Mouse (Mus musculus): Measurements from ENCODE around the gene B3glct. TPM values are rescaled to one million over a fixed set of nuclear protein-coding genes. Genes with fewer than 3 reads are reported as not detected.

The B3glct gene
- total RNA-seq (2021) = 10 to 100 TPM; 19.7 to 24.4 TPM
- long read RNA-seq, full-length matches to known transcripts = 4 of 10 reads
- long read RNA-seq, partial matches to known transcripts = 1 of 10 reads
- long read RNA-seq, other reads (novel, unspliced or antisense) = 5 of 10 reads

DNA sequence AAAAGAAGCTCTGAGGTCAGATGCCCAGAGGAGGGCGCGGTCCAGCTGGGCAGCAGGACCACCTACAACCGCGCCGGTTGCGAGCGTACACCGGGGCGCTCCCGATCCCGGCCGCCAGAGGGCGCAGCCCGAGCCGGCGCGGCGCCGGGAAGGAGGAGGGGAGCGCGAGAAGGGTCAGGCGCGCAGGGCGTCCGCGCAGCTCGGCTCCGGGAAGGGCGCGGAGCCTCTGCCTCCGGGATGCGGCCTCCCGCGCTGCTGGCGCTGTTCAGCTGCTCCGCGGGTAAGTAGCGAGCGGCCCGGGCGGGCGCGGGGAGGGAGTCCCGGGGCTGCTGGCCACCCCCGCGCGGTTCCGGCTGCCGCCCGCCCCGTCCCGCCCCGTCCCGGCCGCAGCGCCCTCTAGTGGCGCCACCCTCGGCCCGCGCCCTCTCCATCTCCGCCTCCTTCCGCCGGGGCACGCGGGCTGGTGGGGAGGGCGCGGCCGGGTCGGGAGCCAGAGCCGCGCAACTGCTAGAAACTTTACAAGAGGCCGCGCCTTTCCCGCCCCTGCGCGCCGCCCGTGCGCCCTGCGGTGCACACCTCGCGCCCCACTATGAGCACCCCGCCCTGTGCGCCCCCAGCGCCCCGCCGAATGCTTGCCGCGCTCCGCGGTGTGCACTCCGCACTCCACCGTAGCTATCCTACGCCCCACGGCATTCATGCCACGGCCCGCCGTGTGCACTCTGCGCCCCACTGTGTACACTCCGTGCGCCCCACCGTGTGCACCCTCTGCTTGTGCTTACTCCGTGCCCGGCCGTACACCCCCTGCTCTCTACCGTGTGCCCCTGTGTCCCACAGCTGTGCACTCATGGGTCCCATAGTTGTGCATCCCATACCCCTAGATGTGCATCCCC lies at the start of gene B3glct:
Gene B3glct, plus strand, starts transcription at position 131 of the 890 bp plus-strand sequence.
- DNase-seq (ENCODE audit: low spot score in 2 of 2) = peak; percentile 81 to 90

DNA sequence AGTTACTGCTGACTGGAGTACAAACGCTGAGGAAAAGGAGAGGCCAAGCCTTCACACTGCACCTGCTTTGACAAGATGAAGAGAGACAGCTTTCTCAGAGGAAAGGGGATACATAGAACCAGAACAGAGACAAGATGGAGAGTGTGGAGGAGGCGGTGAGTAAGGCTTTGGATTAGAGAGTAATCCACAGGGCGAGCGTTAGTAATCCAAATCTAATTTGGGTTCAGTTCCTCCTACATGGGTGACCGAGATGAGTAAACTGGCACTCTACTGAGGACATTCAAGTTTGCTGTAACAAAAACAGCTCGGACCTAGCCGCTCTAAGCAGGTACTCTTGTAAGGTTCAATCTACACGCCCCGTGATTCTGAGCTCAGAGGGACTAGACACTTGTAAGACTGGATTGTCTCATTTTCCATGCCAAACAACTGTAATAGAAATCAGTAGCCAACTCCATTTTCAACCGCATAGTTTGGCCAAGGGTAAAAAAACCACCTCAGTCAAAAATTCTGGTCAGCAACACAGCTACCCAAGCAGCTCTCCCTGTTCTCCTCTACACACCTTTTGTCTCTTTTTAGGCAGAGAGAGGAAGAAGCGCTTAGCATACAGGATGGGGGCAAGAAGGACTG lies 43.5 kb upstream of the B3glct start:
- no peak for DNase-seq (ENCODE audit: low spot score in 2 of 2)

DNA sequence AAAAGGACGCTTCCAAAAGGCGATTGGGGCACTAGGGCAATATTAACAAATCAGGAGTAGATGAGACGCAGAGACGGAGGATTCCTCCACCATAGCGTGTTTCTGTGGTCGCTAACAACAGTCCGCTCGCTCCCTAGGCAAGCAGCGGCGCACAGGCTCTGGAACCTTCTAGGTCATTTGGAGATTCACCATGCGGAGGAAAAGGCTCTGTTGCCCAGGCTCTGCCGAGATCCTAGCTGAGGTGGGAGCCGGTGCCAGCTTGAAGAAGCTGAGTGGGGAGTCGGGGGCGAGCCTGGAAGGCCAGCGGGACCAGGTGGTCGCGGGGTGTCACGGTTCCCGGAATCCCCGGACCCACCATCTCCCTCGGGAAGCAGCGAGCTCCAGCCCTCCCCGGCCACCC lies 42.5 kb upstream of the B3glct start:
- DNase-seq (ENCODE audit: low spot score in 2 of 2) = no peak

DNA sequence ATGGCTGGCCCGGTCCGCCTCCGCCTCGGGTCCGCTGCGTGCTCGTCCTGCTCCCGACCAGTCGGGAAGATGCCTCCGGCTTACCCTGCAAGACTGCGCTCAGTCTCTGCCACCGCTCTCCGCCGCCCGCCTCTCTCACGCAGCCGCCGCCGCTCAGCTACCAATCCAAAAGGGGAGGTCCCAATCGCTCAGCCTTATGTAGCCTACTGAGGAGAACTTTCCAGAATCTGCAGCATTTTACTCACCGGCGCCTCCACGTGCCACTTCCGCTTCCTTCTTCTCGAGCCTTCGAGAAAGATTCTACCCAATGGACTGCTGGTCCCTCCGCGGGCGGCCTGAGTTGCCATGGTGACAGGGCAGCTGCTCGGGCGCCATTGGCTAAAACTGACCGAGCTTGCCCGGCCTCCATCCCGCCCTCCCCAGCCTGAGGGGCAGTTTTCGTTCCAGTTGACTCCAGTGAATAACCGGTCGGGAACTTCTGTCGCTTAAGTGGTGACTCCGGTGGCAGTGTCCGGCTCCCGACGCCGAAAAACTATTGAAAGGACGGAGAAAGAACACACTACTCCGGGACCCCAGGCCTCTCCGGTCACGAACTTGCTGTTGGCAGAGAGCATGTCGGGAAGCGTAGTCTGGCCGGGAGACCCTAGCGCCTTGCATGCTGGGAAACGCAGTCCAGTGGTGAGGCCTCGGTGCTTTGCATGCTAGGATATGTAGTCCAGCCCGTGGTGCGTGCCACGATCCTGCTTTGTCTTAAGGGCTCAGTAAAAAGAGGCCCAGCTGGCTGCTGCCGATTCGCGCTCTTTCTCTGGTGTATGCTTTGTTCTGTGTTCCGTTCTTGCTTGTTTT lies 41.7 kb upstream of the B3glct start, which contains the start of gene Hsph1:
Gene Hsph1, minus strand, starts transcription at position 302 of the 846 bp plus-strand sequence.
- peak; percentile 97 to 99 for DNase-seq (ENCODE audit: low spot score in 2 of 2)

DNA sequence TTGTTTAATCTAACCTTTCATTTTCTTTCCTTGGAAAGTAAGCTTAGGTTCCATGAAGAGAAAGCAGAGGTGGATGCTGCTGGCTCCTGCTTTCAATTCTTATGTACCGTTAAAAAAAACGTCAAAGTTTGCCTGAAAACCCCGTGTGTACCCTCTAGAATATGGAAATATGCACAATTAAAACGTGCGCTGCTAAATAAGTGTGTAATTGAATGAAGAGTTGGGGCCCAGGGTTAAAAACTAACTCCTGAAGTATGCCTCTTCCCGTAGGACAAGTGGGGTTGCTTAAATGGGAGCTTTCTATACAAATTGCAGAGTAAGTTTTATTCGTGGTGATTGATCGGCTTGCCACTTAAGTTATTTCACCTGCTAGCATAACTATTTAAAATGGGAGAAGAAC lies 40.7 kb upstream of the B3glct start:
- DNase-seq (ENCODE audit: low spot score in 2 of 2) = no peak

DNA sequence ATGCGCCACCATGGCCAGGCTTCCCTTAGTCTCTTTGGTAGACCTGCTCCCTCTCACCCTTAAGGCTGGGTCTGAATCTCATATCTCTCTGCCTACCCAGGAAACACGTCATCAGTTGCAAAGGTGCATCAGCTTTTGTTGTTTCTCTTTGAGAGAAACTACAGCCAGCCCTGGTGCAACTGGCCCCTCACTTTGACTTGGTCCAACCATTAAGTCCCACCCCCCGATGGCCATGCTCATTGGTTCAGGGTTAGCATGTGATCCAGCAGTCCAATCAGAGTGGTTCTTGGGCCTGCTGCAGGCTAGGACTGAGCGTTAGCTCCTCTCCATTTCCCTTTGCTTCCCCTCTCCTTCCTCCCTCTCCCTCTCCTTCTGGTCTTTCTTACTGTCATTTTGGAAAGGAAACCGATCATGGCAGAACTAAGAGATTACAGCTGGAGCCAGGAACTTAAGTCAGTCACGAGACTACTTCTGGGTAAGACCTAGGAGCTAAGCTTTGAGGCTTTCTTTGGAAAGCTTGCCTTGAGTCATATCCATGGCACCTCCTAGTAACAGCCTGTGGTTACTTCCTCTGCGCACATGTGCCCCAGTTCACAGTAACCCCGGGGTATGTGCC lies 36.6 kb upstream of the B3glct start:
- no peak for DNase-seq (ENCODE audit: low spot score in 2 of 2)

DNA sequence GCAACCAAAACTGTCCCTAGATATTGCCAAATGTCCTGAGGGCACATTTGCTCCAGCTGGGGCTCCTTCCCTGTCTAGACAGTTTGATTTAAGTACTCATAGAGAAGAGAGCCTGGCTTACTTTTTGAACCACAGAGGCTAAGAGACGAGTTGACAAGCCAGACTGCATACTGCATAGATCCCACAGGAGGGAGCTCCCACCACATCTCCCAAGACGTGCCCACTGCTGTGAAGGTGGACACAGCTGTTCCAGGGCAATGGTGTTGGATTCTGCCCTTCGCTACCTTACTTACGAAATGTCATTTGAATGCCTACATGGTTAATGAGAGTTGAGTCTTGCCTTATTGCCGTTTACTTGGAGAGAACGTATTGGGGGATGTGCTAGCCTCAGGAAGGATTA lies 35.7 kb upstream of the B3glct start:
- DNase-seq (ENCODE audit: low spot score in 2 of 2) = no peak

DNA sequence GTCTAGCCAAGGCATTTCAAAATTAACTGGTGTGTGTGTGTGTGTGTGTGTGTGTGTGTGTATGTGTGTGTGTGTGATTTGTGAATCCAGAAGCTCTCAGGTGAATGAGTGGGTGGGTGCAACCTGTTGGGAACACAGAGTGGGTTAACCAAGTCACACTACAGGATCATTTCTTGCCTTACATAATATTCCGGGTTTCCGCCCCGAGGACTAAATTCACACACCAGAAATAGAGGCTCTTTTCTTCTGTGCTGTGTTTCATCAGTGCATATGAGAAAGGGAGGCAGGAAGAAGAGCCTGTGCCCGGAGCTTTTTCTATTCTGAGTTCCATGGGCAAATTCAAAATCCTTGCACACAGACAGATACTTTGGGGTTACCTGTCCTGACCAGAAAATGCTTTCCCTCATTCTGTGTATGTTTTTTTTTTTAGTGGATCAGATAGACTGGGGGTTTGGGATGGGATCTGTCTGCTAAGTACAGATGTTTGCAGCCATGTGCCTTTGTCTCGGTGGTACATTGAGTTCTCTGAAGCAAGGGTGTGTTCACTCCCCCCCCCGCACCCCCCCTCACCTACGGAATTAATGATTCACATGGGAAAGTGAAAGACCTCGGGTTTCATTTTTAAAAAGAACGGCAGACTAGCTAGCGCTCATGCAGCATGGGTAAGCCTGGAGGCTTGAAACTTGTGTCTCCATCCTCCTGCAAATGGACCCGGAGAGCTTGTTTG lies 35.1 kb upstream of the B3glct start:
- DNase-seq (ENCODE audit: low spot score in 2 of 2) = no peak

DNA sequence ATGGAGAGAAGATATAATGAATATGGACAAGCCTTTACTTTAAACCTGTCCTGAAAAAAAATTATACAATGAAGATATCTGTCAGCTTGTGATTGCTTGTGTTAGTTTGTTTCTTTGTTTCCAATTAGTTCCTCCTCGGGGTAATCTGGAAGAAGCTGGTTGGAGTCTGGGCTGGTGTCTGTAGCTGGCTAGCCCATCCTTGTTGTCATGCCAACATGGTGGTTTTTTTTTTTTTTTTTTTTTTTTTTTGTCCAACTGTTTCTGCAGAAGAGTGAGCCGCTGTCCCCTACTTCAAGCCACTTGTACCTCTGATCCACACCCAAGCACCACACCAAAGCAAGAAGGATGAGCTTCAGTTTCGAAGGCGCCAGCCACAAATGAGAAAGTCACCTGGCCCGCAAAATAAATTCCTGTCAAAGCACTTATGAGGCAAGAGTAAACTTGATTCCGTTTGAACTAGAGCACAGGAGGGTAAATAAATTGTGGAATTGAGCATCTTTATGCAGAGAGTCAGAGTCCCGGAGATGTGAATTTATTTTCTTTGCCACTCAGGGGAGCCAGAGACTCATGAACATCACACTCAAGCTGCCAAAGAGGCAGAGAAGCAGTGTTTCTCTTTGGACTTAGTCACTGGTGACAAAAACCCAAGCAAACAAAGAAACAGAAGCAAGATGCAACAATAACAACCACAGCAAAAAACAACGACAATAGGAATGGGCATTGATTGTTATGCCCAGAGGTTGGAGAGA lies 30.5 kb upstream of the B3glct start:
- DNase-seq (ENCODE audit: low spot score in 2 of 2) = peak in 1 of 2 experiments; percentile 40

DNA sequence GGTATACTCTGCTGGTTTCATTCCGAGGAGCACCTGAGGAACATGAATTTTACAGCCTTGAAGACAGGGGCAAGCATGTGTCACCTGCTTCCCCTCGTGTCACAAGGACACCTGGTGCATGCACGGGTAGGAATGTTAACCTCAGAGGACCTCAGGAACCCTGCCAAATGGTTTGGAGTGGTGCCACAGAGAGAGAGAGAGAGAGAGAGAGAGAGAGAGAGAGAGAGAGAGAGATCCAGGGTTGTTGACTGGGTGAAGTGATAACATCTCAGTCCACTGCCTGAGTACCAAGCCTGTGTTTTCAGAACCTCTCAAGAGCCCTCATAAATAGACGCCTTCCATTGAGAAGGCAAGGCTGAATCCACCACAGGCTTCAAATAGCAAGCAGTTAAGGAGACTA lies 29.8 kb upstream of the B3glct start:
- DNase-seq (ENCODE audit: low spot score in 2 of 2) = no peak

DNA sequence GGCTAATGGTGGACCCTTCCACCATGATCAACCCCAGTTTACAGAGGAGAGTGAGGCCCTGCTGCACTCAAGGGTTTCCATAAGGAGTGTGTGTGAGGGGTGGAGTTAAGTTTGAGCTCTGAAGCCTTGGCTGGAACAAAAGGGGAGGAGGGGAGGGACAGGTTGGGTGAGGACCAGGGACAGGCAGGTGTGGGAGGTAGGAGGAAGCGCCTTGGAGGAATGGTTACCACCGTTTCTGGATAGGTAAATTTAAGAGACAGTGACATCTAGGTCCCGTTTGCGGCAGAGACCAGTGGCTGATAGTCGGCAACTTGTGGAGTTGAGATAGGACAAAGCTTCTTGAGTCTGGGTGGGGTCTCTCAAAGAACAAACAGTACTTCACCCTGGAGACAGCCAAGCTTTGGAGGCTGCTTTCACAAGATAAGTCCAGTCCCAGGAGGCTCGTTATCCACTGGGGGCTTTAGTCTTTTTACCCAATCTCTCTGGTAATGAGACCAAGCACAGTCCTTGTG lies 29.1 kb upstream of the B3glct start:
- DNase-seq (ENCODE audit: low spot score in 2 of 2) = no peak

DNA sequence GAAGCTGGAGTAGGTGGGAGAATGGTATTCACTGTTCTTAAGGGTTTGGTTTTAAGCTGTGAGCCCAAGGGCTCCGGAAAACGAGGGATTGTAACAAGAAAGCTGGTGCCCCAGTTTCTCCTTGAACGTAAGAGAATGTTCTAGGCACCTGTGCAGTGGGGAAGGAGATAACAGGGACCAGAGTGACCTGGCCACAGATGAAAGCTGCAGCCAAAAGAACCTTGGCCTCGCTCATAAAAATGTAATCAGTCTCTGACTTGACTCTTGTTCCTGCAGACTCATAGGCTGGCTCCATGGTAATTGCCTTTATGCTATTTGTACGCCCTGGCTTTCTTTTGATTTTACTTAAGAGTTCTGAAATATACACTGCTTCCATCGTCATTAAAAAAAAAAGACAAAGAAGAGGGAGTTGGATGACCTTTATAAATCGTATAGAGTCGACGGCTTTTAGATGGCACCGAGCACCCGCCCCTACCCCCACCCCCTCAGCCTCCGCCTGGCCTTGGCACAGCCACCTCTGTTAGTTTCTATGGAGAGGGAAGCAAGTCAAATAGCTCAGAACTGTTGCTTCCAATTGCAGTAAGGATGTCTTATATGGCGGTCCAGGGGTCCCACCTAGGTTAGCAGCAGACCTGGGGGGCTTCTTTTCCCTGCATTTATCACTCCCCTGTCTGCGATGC lies 28.4 kb upstream of the B3glct start:
- no peak for DNase-seq (ENCODE audit: low spot score in 2 of 2)

DNA sequence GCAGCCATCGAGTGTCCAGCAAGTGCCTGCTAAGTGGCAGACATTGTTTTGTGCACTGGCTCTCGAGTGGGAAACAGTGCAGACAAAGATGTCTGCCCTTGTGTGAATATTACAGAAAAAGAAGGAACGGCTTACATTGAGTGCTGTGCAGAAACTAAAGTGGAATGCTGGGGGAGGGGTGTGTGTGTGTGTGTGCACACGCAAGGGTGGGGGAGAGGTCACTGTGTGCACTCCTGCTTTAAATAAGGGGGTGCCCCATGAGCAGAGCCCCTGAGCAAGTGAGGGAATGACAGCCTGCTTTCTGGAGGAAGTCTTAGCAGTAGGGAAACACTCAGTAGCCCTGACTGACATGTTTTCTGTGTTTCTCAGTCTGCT lies 27.9 kb upstream of the B3glct start:
- no peak for DNase-seq (ENCODE audit: low spot score in 2 of 2)

DNA sequence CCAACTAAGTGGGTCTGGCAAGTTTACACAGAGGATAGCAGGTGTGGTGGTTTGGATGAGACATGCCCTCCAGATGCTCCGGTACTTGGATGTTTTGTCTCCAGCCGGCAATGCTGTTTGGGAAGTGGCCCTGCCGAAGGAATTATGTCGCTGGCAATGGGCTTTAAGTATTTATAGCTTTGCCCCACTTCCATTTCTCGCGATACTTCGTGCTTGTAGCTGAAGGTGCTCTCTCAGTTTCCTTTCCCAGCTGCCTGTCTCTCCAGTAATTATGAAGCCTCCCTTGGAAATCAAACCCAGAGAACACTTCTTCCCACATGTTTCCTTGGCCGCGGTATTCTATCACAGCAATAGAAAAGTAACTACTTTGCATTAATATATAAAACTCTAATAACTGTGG lies 22.4 kb upstream of the B3glct start:
- DNase-seq (ENCODE audit: low spot score in 2 of 2) = no peak

DNA sequence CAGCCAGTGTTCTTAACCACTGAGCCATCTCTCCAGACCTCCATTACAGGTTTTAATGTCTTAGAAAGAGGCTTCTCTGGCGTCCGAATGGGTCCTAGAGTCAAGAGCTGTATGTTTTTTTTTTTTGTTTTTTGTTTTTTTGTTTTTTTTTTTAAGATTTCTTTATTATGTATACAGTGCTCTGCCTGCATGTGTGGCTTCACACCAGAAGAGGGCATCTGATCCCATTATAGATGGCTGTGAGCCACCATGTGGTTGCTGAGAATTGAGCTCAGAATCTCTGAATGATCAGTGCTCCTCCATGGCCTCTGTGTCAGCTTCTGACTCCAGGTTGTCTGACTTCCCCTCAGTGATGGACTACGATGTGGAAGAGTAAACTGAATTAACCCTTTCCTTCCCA lies 20.0 kb upstream of the B3glct start:
- DNase-seq (ENCODE audit: low spot score in 2 of 2) = no peak

DNA sequence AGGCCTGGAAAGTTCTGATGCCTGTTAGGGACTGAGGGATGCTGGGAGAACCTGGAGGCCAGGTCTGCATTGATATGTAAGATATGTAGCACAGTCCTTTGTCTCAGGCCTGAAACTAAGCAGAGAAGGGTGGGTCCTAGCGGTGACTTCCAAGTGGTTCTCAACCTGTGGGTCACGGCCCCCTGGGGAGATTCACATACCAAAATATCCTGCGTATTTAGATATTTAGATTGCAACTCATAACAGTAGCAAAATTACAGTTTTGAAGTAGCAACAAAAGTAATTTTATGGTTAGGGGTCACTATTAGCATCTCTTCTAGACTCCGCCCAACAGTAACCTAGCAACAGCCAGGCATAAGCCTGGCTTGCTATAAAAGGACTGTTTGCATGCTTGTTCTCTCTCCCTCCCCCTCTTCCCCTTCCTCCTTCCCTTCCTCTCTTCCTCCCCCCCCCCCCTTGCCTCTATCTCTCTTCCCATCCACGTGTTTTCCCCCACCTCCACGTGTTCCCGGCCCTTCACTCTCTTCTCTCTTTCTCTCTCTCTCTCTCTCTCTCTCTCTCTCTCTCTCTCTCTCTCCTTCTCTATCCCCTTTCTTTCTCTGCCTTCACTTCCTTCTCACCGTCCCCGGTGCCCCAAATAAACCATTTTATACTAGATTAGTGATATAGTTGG lies 19.2 kb upstream of the B3glct start:
- DNase-seq (ENCODE audit: low spot score in 2 of 2) = no peak

DNA sequence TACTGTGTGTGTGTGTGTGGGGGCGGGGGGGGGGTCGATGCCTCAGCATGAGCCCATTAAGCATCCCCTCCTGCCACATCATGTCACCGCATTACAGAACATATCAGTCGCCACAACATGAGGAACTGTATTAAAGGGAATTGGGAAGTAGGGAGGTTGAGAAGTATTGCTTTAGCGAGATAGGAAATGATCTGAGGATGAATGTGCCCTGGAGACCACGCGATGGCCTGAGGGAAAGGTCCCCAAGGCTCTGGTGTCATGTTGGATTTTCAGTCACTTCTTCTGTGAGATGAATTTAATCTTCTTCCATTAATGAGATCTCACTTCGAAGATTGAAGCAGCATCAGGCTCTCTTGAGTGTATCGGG lies 18.6 kb upstream of the B3glct start:
- no peak for DNase-seq (ENCODE audit: low spot score in 2 of 2)

DNA sequence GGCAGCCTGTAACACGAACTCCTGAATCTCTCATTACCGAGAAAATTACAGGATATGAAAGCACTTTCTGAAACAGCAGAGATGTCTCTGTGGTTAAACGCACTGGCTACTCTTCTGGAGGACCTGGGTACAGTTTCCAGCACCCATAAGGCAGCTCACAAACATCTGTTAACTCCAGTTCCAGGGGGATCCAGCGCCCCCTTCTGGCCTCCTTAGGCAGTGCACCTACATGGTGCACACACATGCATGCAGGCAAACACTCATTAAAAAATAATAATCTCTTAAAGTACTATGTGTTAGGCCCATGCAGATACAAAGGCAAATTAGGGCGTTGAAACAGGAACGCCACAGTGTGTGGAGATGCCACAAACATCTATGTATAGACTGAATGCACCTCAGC lies 16.6 kb upstream of the B3glct start:
- no peak for DNase-seq (ENCODE audit: low spot score in 2 of 2)

Data from layer of hippocampus, postnatal 10 days (tissue).